Mouse (Mus musculus): ENCODE measurements at regions not wholly inside any gene's neighbourhood (a gene's known extent, or its start where the extent isn't known, plus 50 kb on each side); places are given as distances from the start of the nearest gene placed in this dataset.

DNA sequence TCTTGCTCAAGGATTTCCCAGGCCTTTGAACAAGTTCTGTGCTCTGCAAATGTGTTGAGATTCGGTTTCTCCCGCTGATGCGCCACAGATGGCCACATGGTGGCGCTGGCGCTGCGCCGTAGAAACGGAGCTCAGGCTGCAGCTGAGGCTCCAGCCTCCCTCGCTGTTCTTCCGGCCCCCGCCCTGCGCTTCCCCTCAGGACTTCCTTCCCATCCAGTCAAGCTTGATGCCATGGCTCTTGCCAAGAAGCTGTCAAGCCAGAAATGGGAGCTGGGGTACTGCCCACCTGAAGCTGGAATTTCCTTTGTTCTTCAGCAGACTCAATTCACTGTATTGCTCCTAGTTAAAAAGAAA, 263.9 kb downstream of the Mpdz start:
- peak; percentile 78 for DNase-seq

DNA sequence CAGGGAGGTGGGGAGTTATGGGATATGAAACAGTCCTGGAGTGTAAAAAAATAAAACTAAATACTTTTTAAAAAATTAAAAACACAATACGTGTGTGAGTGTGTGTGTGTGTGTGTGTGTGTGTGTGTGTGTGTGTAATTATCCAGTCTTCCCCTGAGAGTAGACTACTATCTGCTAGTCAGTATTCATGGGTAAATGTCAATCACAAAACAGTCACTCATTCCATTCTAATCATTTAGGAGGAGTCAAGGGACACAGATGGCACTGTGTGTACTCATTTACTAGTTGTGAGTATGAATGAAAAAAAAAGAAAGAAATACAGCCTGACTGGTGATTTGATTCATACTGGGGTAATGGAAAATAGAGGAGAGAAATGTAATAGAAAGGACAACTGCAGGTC, 226.5 kb downstream of the Mpdz start:
- DNase-seq: no peak

- DNase-seq: no peak
These were observed 224.6 kb downstream of the Mpdz start for GRCm38 (mm10) chr4:81217979-81218378.

DNA sequence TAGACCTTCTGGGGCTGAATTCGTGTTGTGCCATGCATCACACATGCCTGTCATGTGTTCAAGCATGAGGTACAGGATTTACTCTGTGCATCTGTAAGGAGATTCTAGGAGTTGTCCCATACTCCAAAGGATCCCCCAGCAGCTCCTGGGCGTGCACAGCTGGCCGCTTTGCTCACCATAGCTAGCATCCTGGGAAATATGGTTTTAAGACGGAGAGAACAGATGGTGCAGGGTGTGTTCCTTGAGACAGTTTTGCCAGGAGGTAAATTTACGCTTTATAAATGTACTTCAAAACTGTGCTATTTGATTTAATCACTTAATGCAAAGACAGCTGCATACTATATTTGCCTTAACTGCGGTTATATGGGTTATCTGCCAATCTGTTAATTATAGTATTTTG, 220.6 kb downstream of the Mpdz start:
- DNase-seq: no peak

- no peak for DNase-seq
These were observed 220.0 kb downstream of the Mpdz start for GRCm38 (mm10) chr4:81222468-81223175.

Measured in adrenal gland, adult 8-10 months (tissue).